Mouse (Mus musculus): ENCODE results near the gene Capn13.
A peak's percentile ranks its signal among the peaks of the same experiment; 100 is the strongest.

The Capn13 gene

DNA sequence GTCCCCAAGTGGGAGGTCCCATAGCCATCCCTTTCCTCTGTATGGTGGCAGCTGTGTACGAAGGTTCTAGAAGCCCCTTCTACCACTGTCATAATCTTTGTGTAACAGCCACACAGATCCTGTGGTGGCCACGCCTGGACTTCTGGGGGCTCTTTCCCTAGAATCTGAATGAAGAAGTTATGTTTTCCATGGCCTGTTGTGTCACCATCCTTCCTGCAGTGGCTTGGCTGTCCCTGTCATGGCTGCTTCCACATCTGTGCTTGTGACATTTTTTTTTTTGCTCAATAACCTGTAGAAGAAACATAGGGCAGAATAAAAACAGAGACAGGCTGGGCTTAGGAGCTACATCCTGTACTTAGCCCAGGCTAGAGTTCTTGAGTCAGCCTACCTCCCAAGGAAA lies at the start of gene Capn13:
TSS of gene Capn13 (minus strand) at position 5 of the 400 bp plus-strand sequence.
- no peak for DNase-seq (ENCODE audit: low read depth, low spot score)

DNA sequence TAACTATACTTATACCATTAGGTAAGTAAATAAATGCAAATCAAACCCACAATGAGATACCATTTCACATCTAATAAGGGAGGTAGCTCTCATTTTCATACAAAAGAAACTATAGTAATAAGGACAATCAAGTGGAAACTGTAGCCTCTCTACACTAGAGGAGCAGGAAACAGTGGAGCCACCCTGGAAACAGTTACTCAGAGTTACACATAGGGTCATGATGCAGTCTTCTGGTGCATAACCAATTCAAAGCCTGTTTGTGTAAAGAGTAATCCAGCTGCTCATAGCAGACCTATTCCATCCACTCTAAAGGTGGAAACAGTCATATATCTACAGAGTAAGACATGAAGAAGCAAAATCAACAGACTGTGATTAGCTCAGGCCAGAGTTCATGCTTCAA lies 48.4 kb upstream of the Capn13 start:
- no peak for DNase-seq (ENCODE audit: low read depth, low spot score)

DNA sequence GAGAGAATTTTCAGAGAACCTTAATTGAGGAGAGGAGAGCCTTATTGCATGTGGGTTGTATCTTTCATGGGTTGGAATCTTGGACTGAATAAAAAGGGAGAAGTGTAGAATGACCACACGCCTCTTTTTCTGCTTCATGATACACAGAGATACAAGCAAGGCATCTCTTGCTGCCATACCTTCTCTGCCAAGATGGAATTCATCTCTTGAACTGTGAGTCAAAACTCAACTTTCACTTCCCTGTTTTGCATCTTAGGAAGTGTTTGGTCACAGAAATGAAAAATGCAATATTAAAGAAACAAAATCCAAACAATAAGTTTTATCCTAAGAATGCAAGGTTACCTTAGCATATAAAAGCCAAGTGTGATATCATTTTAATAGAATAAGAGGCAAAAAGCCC lies 40.1 kb upstream of the Capn13 start:
- DNase-seq (ENCODE audit: low read depth, low spot score): no peak

DNA sequence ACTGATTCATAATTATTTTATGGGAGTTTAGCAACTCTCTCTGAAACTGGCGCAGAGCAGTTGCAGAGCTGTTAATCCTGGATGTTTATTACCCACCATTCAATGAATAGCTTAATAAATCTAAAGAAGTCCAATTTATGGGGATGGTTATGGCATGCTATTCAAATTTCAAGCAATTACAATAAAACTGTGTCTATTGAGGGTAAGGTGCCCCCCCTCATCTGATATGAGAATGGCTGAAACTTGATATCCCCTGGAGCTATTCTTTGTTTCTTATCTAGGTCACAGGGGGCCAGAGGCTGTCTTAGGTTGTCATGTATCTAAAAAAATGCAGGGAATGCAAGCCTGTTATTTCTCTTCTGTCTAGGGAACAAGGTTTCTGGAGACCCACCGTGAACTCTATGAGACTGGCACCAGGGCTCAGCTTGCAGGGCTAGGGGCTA lies 31.9 kb upstream of the Capn13 start:
- no peak for DNase-seq (ENCODE audit: low read depth, low spot score)

DNA sequence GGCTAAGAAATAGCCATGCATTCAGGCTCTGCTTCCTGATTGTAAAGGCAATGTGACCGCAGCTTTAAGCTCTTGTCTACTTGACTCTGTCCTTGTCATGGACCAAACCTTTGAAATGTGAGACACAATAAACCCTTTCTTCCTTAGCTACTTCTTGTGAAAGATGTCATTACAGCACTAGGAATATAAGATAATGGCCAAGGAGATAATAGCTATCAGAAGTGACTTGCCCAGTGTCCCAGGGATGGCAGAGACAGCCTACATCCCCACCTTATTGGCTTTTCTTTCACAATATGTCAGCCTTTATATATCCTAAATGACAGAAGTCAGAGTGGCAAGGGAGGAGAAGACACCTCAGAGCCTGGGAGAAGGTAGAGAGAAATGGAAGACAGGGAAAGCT lies 31.4 kb upstream of the Capn13 start:
- DNase-seq (ENCODE audit: low read depth, low spot score): no peak

DNA sequence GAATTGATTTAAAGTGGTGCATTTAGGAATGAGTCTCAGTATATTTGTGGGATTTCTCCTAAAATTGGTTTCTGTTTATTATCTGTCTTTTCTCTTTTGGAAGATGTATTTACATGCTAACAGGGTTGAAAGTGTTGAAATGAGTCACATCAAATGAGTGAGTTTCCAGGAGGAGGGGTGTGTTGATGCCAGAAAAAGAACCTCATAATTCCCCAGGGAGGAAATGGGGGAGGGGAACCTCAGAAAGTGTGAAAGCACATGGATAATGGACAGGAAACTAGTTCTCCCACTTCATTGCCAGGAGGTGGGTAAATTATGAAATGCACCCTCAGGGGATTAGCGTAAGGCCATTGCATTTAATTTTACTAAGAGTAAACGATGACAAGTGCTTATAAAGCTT lies 16.7 kb upstream of the Capn13 start:
- DNase-seq (ENCODE audit: low read depth, low spot score): no peak

DNA sequence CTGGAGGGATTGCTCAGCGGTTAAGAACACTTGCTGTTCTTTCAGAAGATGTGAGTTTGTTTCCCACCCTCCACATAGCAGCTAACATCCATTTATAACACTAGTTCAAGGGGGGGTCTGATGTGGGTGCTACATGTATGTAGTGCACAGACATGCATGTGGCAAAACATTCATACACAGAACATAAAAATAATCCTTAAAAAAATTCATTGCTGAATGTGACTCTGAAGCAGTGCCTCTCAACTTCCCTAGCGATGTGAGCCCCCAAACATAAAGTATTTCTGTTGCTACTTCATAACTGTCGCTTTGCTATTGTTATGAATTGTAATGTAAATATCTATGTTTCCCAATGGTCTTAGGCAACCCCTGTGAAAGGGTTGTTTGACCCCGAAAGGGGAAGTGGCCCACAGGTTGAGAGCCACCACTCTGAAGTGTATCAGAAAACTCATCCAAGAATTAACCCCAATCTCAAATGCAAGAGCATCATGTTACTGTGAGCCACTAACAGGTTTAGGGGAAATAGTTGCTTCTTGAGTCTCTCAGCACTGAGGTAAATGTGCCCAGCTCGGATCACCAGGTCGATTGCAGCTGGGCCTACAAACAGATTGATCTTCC lies 15.6 kb upstream of the Capn13 start:
- DNase-seq (ENCODE audit: low read depth, low spot score): no peak

DNA sequence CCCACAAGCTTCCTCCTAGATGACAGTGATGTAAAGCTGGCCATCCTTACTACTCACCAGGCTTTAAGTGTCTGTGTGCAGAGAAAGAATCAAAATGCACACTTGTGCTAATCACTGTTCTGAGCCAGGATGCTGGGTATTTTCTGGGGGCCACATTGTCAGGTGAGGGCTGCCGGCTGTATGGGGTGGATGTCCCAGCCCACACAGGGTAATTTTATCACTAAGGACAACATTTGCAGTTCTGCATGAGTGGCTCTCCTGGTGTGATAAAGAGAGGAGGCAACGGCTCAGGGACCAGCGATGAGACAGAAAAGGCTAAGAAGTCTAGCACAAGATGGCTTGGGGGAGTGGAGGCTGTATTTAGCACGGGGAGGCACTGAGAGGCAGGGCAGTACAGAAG lies 11.2 kb upstream of the Capn13 start:
- no peak for DNase-seq (ENCODE audit: low read depth, low spot score)

DNA sequence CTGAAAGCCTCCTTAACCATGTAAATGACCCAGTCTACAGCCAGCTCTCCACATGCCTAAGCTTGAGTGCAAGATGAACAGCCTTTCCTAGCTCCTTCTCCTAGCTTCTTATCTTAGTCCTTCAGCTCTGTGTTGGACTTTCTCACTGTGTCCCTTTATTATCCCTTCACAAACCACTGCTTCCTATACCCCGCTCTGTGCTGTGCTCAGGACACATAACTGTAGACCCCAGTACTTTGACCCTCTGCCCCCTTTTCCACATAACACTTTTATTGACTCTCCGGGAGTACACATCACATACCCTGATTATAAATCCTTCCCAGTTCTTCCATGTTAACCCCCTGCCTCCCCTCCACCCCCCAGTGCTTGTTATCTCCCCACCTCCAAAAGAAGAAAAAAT lies 606 bp upstream of the Capn13 start:
- no peak for DNase-seq (ENCODE audit: low read depth, low spot score)

DNA sequence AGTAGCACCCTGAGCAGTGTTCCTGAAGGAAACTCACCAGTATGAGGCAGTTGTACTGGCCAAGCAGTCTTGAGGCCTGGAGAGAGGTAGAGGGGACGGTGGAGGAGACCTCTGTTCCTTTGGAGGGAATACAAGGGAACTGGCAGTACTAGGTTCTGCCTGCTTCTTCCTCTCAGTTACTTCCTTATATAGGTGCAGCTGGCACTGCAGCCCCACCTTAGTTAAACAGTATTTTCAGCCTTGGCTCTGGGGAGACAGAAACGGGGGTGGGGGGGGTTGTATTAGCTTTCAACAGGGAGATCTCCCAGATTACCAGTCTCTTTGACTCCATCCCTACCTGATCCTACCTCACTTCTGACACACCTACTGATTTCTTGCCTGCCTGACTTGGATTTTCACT lies 1.5 kb downstream of the Capn13 start:
- no peak for DNase-seq (ENCODE audit: low read depth, low spot score)

DNA sequence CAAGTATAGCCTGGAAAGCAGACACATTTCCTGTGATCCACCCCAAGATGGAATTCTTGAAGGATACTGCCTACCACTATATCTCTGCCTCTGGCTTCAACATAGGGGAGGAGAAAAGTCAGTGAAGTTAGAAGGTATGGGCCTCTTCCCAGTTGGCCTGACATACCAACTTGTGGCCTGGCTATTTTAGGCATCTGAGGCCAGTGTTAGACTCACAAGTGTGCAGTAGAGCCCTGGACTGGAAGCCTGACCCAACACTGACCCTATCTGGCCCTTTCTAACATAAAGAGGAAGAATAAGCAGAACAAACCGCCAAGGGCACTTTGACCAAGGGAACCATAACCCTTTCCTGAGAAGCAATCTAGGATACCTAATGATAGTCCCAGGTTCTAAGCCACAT lies 7.3 kb downstream of the Capn13 start:
- no peak for DNase-seq (ENCODE audit: low read depth, low spot score)

DNA sequence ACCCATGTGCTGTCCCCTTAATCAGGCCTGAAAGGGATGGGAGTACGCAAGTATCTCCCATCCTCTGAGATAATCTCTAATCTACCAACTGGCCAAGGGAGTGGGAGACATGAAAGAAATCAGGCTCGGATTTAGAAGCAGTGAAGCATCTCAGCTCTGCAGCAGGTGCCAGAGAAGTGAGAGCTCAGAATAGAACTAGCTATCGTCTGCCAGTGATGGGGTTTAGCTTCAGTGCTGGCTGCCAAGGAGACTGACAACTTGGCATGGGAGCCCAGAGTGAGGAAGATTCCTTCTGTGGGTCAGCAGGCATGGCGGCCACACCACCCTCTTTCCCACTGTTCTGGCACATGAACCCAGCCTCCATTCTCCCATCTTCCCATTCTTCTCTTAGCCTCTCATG lies 8.9 kb downstream of the Capn13 start:
- DNase-seq (ENCODE audit: low read depth, low spot score): no peak

DNA sequence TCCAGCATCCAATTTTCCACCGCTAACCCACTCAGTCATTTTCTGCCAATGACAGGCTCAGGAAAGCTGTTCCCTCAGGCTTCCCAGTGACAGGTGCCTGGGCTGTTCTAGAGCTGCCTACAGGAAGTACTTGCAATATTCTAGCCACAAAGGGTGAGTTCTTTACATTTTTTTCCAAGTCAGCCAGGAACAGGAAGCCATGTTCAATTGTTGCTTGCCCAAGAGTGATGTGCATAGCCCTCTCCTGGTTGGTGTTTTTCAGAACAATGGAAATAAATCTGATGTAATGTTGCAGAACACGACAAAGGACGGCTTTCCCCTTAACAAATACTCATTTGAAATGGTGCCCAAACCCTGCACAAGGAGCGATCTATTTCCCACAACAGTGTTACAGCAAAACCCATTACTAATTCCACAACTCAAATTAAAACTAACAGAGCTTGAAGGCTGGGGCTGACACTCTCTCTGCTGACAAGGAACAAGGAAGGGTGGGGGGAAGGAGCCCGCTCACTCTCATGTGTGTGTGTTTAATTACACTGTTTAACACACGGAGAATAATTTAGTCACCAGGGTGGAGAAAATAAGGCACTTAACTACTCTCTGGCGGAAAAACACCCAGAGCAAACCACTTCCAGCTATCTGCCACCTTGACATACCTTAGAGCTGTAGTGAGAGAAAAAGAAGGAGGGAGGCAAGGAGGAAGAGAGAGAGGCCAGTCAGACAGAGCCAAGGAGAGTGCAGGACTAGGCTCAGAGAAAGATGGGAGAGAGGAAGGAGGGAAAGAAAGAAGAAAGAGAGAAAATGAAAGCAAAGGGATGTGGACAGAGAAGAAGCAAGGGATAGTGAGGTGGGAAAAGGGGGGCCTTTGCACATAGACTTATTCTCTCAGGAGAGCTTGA lies 10.2 kb downstream of the Capn13 start:
- DNase-seq (ENCODE audit: low read depth, low spot score): no peak

DNA sequence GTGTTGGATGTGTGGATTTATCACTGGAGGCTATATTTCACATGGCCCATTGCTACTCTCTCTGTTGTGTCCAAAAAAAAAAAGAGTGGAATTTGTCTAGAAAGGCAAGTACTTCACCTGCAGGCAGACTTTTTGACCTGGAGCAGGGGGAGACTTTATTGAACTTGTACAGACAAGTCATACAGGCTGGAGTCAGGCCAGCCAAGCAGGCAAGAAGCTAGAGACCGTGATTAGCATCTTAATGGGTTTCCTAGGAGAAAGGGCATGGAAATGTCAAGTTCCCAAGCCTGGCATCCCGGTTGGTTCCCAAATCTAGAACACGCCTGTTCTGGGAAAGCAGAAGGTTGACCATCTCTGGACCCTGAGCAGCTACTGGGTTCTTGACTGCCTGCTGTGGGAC lies 11.3 kb downstream of the Capn13 start:
- DNase-seq (ENCODE audit: low read depth, low spot score): peak; percentile 16

DNA sequence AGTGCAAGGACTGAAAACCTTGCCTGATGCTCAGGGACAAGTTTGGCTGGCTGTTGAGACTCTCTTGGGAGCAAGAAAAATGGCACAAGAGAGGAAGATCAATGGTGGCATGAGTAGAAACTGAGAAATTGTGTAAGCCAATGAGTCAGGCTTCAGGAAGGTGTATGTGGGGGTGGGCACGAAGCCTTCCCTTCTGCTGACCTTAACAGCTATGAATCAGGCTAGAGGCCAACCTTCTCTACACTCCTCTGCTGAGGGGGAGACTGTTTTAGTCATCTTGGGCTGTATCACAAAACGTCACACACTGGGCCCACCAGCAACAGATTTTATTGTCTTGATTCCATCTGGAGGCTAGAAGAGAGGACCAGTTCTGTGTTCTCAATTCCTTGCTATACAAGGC lies 14.1 kb downstream of the Capn13 start:
- no peak for DNase-seq (ENCODE audit: low read depth, low spot score)

DNA sequence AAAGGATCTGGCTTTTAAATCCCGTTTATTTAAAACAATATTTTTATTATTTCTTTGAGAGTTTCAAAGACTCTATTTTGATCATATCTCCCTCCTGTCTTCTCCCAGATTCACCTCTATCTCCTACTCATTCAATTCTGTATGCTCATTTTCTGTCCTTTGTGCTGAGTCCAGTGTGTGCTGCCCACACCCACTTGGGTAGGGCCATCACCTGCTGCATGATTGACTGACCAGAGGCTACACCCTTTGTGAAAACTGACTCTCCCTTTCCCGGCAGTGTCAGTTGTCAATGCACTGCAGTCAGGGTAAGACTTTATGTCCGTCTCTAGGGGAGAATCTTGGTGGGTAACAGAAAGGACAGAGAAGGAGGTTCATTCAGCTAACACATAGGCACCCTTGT lies 14.7 kb downstream of the Capn13 start:
- no peak for DNase-seq (ENCODE audit: low read depth, low spot score)

DNA sequence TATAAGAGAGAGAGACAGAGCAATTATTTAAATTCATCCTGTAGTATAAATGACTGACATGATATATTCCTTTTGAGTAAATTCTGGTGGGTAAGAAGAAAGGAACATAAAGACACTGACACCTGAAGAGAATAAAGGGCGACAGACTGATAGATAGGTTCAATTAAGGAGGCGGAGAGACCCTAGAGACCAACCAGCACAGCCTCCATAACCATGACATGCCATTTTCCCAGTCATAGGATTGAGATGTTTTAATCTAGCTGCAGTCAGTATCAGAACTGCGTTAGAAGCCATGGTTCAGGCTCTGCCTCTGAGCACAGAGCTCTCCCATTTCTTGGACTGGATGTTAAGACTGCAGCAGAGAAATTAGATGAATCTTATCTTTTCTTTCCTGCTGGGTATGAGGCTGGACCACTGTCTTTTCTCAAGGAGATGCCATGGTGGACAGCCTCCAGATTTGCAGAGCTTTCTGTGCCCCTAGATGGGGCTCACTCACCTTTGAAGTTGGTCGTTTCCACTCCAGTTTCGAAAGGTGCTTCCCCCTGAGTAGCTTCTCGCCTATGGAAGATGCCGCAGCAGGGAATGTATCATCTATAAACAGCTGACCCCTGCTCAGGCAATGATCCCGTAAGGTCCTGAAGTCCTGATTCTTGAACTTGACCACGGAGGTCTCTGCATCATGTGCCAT lies 18.2 kb downstream of the Capn13 start:
- no peak for DNase-seq (ENCODE audit: low read depth, low spot score)

DNA sequence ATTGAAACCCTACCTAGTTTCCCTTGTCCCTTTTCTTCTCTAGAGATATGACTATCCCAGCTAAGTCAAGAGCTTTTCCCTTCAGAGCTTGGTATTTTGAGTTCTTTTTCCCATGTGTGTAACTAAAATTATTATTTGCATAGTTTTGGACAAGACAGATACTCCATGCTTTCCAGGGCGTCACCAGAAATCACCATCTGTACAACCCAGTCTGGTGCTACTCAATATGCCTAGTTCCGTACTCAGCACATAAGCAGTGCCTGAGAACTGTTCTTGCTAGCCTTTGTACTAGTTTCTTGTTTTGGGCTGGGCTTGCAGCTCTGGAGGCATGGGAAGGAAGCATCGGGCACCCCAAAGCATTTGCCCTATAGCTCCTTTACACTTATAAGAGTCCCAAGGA lies 19.0 kb downstream of the Capn13 start:
- DNase-seq (ENCODE audit: low read depth, low spot score): no peak

DNA sequence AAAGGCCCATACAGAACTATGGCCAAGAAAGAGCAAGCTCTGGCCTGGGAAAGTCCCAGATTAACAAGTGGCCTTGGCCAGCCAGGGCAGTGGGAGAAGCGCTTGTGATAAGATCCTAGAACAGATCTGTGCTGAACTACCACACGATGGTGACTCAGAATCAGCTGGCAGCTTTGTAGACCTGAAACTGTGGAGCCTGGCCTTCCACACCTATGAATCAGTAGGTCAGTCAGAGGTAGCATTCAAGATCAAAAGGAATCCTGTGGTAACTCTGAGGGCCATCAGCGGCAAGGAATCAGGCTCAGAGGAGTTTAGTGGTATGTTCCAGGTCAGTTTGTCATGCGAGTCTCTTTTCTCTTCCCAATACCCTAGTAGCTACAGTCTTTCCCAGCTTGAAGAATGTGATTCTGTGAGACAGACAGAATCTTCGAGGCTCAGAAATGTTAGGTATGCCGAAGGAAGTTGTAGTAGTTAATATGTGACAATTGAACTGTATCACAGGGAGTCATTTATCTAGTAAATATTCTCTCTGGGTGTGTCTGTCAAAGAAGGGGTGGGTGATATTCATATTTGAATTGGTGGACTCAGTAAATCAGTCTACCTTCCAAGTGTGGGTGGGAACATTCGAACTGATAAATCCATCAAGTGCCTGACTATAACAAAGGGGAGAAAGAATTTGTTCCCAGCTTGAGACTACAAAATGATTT lies 22.7 kb downstream of the Capn13 start:
- no peak for DNase-seq (ENCODE audit: low read depth, low spot score)

DNA sequence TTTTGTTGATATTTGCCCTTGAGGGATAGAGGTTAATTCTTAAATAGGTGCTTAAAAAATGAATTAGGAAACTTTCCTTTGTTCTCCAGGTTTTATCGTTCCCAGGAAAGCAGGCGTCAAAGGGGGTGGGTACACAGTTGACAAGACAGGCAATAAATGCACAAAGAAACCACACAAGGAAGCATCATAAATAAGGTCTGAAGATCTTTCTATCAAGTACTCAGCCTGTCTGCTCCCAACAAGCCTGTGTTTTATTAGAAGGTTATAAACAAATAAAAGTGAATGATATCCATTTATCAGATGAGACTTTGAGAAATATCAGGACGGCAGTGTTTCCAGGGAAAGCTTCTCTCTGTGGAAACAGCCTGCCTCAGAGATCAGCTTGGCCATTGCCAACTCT lies 33.3 kb downstream of the Capn13 start:
- DNase-seq (ENCODE audit: low read depth, low spot score): no peak

DNA sequence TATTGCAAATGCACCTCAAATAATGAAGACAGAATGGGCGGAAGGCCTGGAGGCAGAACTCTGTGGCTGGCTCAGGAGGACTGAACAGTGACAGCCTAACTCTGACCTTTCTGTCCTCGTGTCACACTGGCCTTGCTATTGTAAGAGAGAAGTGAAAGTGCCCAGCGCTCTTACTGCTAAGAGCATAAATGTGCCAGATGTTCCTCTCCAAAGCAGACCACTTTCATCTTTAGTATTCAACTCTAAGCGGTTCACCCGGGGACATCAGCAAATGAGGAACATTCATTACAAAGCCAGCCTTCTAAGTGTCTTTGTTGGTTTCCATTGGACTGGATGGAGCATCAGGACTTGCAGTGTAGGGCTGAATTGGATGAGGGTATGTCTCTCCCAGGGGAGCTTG lies 39.6 kb downstream of the Capn13 start:
- no peak for DNase-seq (ENCODE audit: low read depth, low spot score)
